Mouse (Mus musculus): ENCODE data around the gene Gm10406. TPM values are rescaled to one million over a fixed set of nuclear protein-coding genes. Genes with fewer than 3 reads are reported as not detected.
"Not testable (repeated sequence)": the region's sequence is repeated elsewhere in the genome, so short reads cannot be mapped to it uniquely, and the experiment has no call there.

The Gm10406 gene
- polyA plus RNA-seq (2015; fragmentation: Nextera tagmentation; extraction: Ambion mirVana), result 0.76 and 1.8 TPM in 2 replicates

- H3K4me1 ChIP-seq; H3K36me3 ChIP-seq; H3K9me3 ChIP-seq; H3K27ac ChIP-seq; ATAC-seq (ENCODE audit: insufficient number of reproducible peaks, insufficient read depth, low FRiP score, low TSS enrichment, low read depth); H3K27me3 ChIP-seq: not testable (repeated sequence)
- Histone ChIP-seq H3K9ac (peak within 1 kb of the TSS; percentile 67), H3K4me2 (peak within 1 kb of the TSS; percentile 84), H3K4me3 (peak within 1 kb of the TSS; percentile 49)
- under 1% methylated on average over 46 of the region's 70 CpGs for WGBS
Measured at GRCm38 (mm10) chr14:7026781-7027749, at the start of gene Gm10406. Gene Gm10406 (minus strand): TSS chr14:7027449.

DNA sequence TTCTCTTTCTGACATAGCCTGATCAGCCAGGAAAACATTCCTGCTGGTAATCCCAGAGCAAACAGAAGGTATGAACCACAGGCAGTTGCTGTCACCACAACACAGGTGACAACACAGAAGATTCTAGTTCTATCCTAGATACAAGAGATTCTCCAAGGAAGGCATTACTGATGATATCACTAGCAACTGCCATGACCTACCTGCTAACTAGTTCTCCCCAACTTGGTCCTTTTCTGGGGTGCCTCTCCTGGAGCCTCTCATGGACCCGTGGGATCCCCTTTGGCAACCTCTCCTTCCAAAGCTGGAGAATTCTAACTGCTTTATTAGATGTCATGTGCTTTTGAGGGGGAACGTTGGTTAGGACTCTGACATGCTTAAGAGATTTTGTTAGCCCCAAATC is 17.6 kb upstream of the Gm10406 start, which contains the start of gene Gm3685:
Gm3685 (minus strand) TSS at position 101 of the 400 bp plus-strand sequence.
- H3K27me3 ChIP-seq; H3K4me1 ChIP-seq; H3K4me3 ChIP-seq; H3K4me2 ChIP-seq; H3K9ac ChIP-seq; ATAC-seq (ENCODE audit: insufficient number of reproducible peaks, insufficient read depth, low FRiP score, low TSS enrichment, low read depth); H3K9me3 ChIP-seq; H3K27ac ChIP-seq; H3K36me3 ChIP-seq: not testable (repeated sequence)
- no CpG with 5 or more reads among the region's 2 CpGs for WGBS

DNA sequence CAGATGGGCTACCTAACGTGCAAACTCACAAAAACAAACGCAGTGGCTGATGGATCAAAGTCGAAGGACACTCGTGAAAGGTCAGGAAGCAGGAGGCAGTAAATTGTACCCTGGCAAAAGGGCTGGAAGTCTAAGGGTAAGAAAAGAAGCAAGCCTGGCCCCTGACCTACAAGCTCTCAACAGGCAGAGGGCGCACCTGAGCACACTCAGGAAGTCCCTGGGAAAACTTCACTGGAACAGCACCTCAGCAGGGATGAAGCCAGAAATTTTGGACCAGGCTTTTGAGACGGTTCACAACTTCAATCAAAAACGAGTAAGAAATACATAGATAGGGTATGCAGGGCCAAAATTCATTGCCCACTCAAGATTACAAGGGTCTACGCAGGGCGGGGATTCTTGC is 975 bp downstream of the Gm10406 start:
- not testable (repeated sequence) for H3K9ac ChIP-seq; ATAC-seq (ENCODE audit: insufficient number of reproducible peaks, insufficient read depth, low FRiP score, low TSS enrichment, low read depth); H3K27me3 ChIP-seq; H3K27ac ChIP-seq; H3K4me1 ChIP-seq; H3K36me3 ChIP-seq; H3K9me3 ChIP-seq; H3K4me3 ChIP-seq
- 7% methylated on average over 9 of the region's 9 CpGs for WGBS
- H3K4me2 ChIP-seq, result peak overlapping the region; percentile 84

GRCm38 (mm10) chr14:6973718-6974117 is 53.5 kb downstream of the Gm10406 start, which contains the start of gene Gm6356:
Gene Gm6356 (minus strand): TSS chr14:6973818.
- H3K36me3 ChIP-seq; H3K9me3 ChIP-seq; H3K4me1 ChIP-seq; ATAC-seq (ENCODE audit: insufficient number of reproducible peaks, insufficient read depth, low FRiP score, low TSS enrichment, low read depth); H3K4me3 ChIP-seq; H3K27ac ChIP-seq; H3K27me3 ChIP-seq; H3K9ac ChIP-seq; H3K4me2 ChIP-seq: not testable (repeated sequence)
- 55% methylated on average over 1 of the region's 2 CpGs for WGBS

Other genes with a start within 250 kb of the Gm10406 start
- not detected in 2 replicates for gene Gm3642, start 187.1 kb downstream of the Gm10406 start, polyA plus RNA-seq (2015; fragmentation: Nextera tagmentation; extraction: Ambion mirVana)
- 0.51 and 0.66 TPM in 2 replicates for gene Gm3667, start 137.5 kb downstream of the Gm10406 start, polyA plus RNA-seq (2015; fragmentation: Nextera tagmentation; extraction: Ambion mirVana)
- not detected in 2 replicates for gene Gm6356, start 53.6 kb downstream of the Gm10406 start, polyA plus RNA-seq (2015; fragmentation: Nextera tagmentation; extraction: Ambion mirVana)
- gene Gm3685, start 17.5 kb upstream of the Gm10406 start, polyA plus RNA-seq (2015; fragmentation: Nextera tagmentation; extraction: Ambion mirVana), result not detected in 2 replicates
- 0.80 and 1.3 TPM in 2 replicates for gene Gm3696, start 73.2 kb upstream of the Gm10406 start, polyA plus RNA-seq (2015; fragmentation: Nextera tagmentation; extraction: Ambion mirVana)
- not detected in 2 replicates for gene Gm6676, start 98.0 kb upstream of the Gm10406 start, polyA plus RNA-seq (2015; fragmentation: Nextera tagmentation; extraction: Ambion mirVana)
- 4.3 and 7.5 TPM in 2 replicates for gene Gm3512, start 147.1 kb upstream of the Gm10406 start, polyA plus RNA-seq (2015; fragmentation: Nextera tagmentation; extraction: Ambion mirVana)
- gene Gm16434, start 167.1 kb upstream of the Gm10406 start, polyA plus RNA-seq (2015; fragmentation: Nextera tagmentation; extraction: Ambion mirVana), result not detected in 2 replicates
- gene Gm3727, start 237.3 kb upstream of the Gm10406 start, polyA plus RNA-seq (2015; fragmentation: Nextera tagmentation; extraction: Ambion mirVana), result not detected in 2 replicates